Mouse (Mus musculus) spleen, adult 2 months (tissue): Measurements from ENCODE around the gene Dus1l. TPM values are rescaled to one million over a fixed set of nuclear protein-coding genes. Genes with fewer than 3 reads are reported as not detected.

Experiments
- DNase-seq, 2 experiments: peaks; one replicate each; pipeline versions ENCODE4 v3.0.0 to v3.0.0-alpha.2; 2012 to 2021; ENCODE audit warnings: low spot score in 2 of 2, low read depth in 1 of 2
- H3K27ac ChIP-seq: fragments of 200-500 bp; 2 replicates; pipeline ENCODE4 v1.5.1; 2012; ENCODE audit warnings: low read length, inconsistent platforms; ENCODE audit not compliant: insufficient read depth
- H3K27me3 ChIP-seq: fragments of 200-500 bp; 2 replicates; pipeline ENCODE4 v1.6.1; 2012; ENCODE audit warnings: mild to moderate bottlenecking, moderate library complexity, low read length, inconsistent platforms; ENCODE audit not compliant: control insufficient read depth, insufficient read depth
- H3K36me3 ChIP-seq: fragments of 200-500 bp; 2 replicates; pipeline ENCODE4 v1.6.1; 2012; ENCODE audit warnings: mild to moderate bottlenecking, low read length, inconsistent platforms; ENCODE audit not compliant: control insufficient read depth, insufficient read depth
- H3K4me1 ChIP-seq: fragments of 200-500 bp; 2 replicates; pipeline ENCODE4 v1.6.1; 2011; ENCODE audit warnings: inconsistent platforms; ENCODE audit not compliant: control insufficient read depth, insufficient read depth, insufficient read length
- H3K4me3 ChIP-seq: fragments of 200-500 bp; 2 replicates; pipeline ENCODE4 v1.5.1; 2011; ENCODE audit warnings: mild to moderate bottlenecking, inconsistent platforms; ENCODE audit not compliant: insufficient read depth, insufficient read length; ENCODE audit errors: extremely low read depth
- CTCF ChIP-seq: fragments of 200-500 bp; IDR thresholded peaks from 2 replicates; pipeline ENCODE4 v1.5.1; 2011; ENCODE audit warnings: mild to moderate bottlenecking, inconsistent platforms; ENCODE audit not compliant: insufficient read depth, insufficient read length, insufficient replicate concordance; ENCODE audit errors: extremely low read depth
- POLR2A ChIP-seq: fragments of 200-500 bp; IDR thresholded peaks from 2 replicates; pipeline ENCODE4 v1.6.1; 2011; ENCODE audit warnings: low read depth, low read length, inconsistent platforms
- WGBS: fragments of 180-500 bp; shearing (Covaris S2); methylation state at CpG from one replicate; pipeline ENCODE4 v1.1.7; 2018; 5-methylcytosine and 5-hydroxymethylcytosine counted together
- polyA plus RNA-seq: library from polyadenylated mRNA; depleted of rRNA; stranded (reverse); fragments of >200 nt; gene quantifications from 2 replicates; pipeline ENCODE4 v1.2.3, GENCODE M21; 2012

Gene Dus1l
- polyA plus RNA-seq, 1 experiment: 35.0 TPM

GRCm38 (mm10) chr11:120804274-120804673 lies 8.1 kb upstream of the Dus1l start:
- WGBS: 78% methylated on average over 7 of the region's 7 CpGs
- Histone ChIP-seq H3K4me1 (no peaks in the 10 kb centered on the region), H3K4me3 (no peak overlapping the region), H3K27me3 (no peaks in the 10 kb centered on the region), H3K36me3 (peaks cover 24% of the 10 kb centered on the region), H3K27ac (no peak overlapping the region)
- no peak for TF ChIP-seq CTCF
- no peak for TF ChIP-seq POLR2A
- no peak for DNase-seq

GRCm38 (mm10) chr11:120800061-120800904 lies 4.1 kb upstream of the Dus1l start:
- Histone ChIP-seq H3K36me3 (no peaks in the 10 kb centered on the region), H3K4me3 (no peak overlapping the region), H3K27me3 (no peaks in the 10 kb centered on the region), H3K27ac (no peak overlapping the region), H3K4me1 (peaks cover 8% of the 10 kb centered on the region; the same call in 1 of the 2 replicates)
- 18% methylated on average over 10 of the region's 10 CpGs for WGBS
- TF ChIP-seq POLR2A (no peak), CTCF (peak; percentile 78; the same call in 1 of the 2 replicates)
- peak; percentile 63 to 81 for DNase-seq

- Histone ChIP-seq H3K27ac (no peak overlapping the region), H3K27me3 (no peaks in the 10 kb centered on the region), H3K36me3 (no peaks in the 10 kb centered on the region; the same call in 1 of the 2 replicates), H3K4me1 (peaks cover 11% of the 10 kb centered on the region; the same call in 1 of the 2 replicates), H3K4me3 (no peak overlapping the region)
- 60% methylated on average over 6 of the region's 6 CpGs for WGBS
- no peak for DNase-seq
- TF ChIP-seq CTCF (no peak), POLR2A (no peak)
Observed at GRCm38 (mm10) chr11:120799316-120799890, 3.2 kb upstream of the Dus1l start.

- no peak for DNase-seq
- 45% methylated on average over 3 of the region's 3 CpGs for WGBS
- Histone ChIP-seq H3K4me1 (peaks cover 11% of the 10 kb centered on the region; the same call in 1 of the 2 replicates), H3K27ac (no peak overlapping the region), H3K36me3 (no peaks in the 10 kb centered on the region; the same call in 1 of the 2 replicates), H3K4me3 (no peak overlapping the region), H3K27me3 (no peaks in the 10 kb centered on the region)
- TF ChIP-seq POLR2A (no peak), CTCF (no peak)
Observed at GRCm38 (mm10) chr11:120798244-120798643, 2.0 kb upstream of the Dus1l start.

GRCm38 (mm10) chr11:120796614-120796946 lies 377 bp upstream of the Dus1l start:
- H3K4me3 ChIP-seq: peak overlapping the region; percentile 28; the same call in 1 of the 2 replicates
- WGBS: 34% methylated on average over 8 of the region's 8 CpGs
- peaks cover 11% of the 10 kb centered on the region; the same call in 1 of the 2 replicates for H3K4me1 ChIP-seq
- DNase-seq: no peak
- no peak overlapping the region for H3K27ac ChIP-seq
- no peaks in the 10 kb centered on the region for H3K27me3 ChIP-seq
- TF ChIP-seq CTCF: no peak
- no peak for TF ChIP-seq POLR2A
- peaks cover 10% of the 10 kb centered on the region for H3K36me3 ChIP-seq

GRCm38 (mm10) chr11:120792652-120793051 lies 3.6 kb downstream of the Dus1l start:
- no peak for TF ChIP-seq CTCF
- TF ChIP-seq POLR2A: no peak
- H3K36me3 ChIP-seq: peaks cover 30% of the 10 kb centered on the region
- peaks cover 11% of the 10 kb centered on the region; the same call in 1 of the 2 replicates for H3K4me1 ChIP-seq
- no peak overlapping the region for H3K4me3 ChIP-seq
- H3K27ac ChIP-seq: no peak overlapping the region
- DNase-seq: no peak
- 90% methylated on average over 9 of the region's 9 CpGs for WGBS
- H3K27me3 ChIP-seq: no peaks in the 10 kb centered on the region

GRCm38 (mm10) chr11:120789810-120790209 lies 6.4 kb downstream of the Dus1l start:
- H3K36me3 ChIP-seq: peaks cover 35% of the 10 kb centered on the region
- H3K27ac ChIP-seq: no peak overlapping the region
- H3K4me1 ChIP-seq: peaks cover 4% of the 10 kb centered on the region; the same call in 1 of the 2 replicates
- no peak overlapping the region for H3K4me3 ChIP-seq
- TF ChIP-seq CTCF (no peak), POLR2A (no peak)
- no peaks in the 10 kb centered on the region for H3K27me3 ChIP-seq
- 96% methylated on average over 3 of the region's 3 CpGs for WGBS
- DNase-seq: no peak
